Mouse (Mus musculus): ENCODE data around the gene Wipf3.

DNA sequence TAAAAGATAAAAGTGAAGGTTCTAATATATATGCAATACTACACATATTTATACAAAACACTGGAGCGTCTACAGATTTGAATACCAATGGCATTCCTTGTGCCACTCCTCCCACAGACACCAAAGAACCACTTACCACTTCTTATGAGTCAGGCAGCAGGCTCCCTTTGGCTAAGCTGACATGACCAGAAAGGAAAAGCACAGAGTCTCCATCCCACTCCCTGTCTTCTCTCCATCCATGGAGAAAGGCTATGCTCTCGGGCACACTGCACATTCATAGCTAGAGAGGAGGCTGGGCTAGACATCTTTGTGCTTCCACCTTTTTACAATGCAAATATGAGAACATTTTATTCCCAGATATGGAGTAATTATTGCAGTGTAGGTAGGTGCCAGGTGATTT lies 27.9 kb upstream of the Wipf3 start:
- no peak for TF ChIP-seq ZC3H11A (IDR thresholded peaks at IDR 0.05; ENCODE audit: borderline replicate concordance, low read depth, low read length)
- no peak for TF ChIP-seq MAFK (IDR thresholded peaks at IDR 0.05; ENCODE audit: insufficient read depth, low read depth, low read length)

Data from ES-E14 (cell line).